Mouse (Mus musculus) limb, embryonic 10.5 days (tissue): ENCODE results near the gene Olfr1413. TPM values are rescaled to one million over a fixed set of nuclear protein-coding genes. Genes with fewer than 3 reads are reported as not detected.

Experiments used
- DNase-seq: peaks from one replicate; pipeline ENCODE4 v3.0.0-alpha.2; 2017; ENCODE audit warnings: low spot score
- H3K27ac ChIP-seq: fragments of 300-500 bp; sonication (generic); 2 replicates; pipeline ENCODE4 v1.5.1; 2016; ENCODE audit warnings: mild to moderate bottlenecking
- H3K27me3 ChIP-seq: fragments of 300-500 bp; sonication (generic); 2 replicates; pipeline ENCODE4 v1.6.1; 2016; ENCODE audit warnings: low read depth, mild to moderate bottlenecking; ENCODE audit not compliant: poor library complexity, severe bottlenecking
- H3K36me3 ChIP-seq: fragments of 300-500 bp; sonication (generic); 2 replicates; pipeline ENCODE4 v1.6.1; 2016; ENCODE audit warnings: mild to moderate bottlenecking, moderate library complexity
- H3K4me1 ChIP-seq: fragments of 300-500 bp; sonication (generic); 2 replicates; pipeline ENCODE4 v1.6.1; 2016
- H3K4me3 ChIP-seq: fragments of 300-500 bp; sonication (generic); 2 replicates; pipeline ENCODE4 v1.5.1; 2016; ENCODE audit warnings: mild to moderate bottlenecking, moderate library complexity
- H3K9me3 ChIP-seq: fragments of 300-500 bp; sonication (generic); replicated peaks from 2 replicates; pipeline ENCODE4 v1.6.1; 2016; ENCODE audit warnings: mild to moderate bottlenecking
- WGBS: fragments of 180-500 bp; shearing (Covaris S2); methylation state at CpG from one replicate; pipeline ENCODE4 v1.1.7; 2016; 5-methylcytosine and 5-hydroxymethylcytosine counted together
- polyA plus RNA-seq: library from polyadenylated mRNA; unstranded; fragments of >200 nt; fragmentation: Nextera tagmentation; extraction: Ambion mirVana; gene quantifications from 2 replicates; pipeline ENCODE4 v1.2.1, GENCODE M21; 2016

Olfr1413 gene
- not detected in 2 replicates for polyA plus RNA-seq

DNA sequence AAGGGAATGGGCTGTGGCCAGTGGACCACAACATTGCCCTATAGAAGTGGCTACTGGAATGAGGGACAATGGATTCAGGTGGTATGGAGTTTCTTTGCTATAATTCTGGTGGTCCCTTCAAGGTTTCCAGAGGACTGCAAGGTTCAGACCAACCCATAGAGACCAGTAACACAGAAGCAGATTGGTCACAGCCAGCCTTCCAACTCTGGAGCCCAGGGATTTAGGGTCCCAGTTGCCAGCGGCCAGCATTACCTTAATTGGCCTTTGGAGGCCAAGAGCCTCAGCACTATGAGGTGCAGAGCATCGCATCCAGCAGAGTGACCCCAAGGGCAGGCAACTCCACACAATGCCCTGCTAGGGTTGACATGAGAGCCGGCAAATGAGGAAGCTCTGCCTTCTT is at the start of gene Olfr1413:
Gene Olfr1413, plus strand, starts transcription at position 301 of the 400 bp plus-strand sequence.
- no peaks in the 10 kb centered on the region for H3K27me3 ChIP-seq
- H3K27ac ChIP-seq = no peak within 1 kb of the TSS
- DNase-seq = no peak
- no peaks in the 10 kb centered on the region for H3K9me3 ChIP-seq
- WGBS = 84% methylated on average over 3 of the region's 3 CpGs
- H3K4me1 ChIP-seq = no peaks in the 10 kb centered on the region
- H3K36me3 ChIP-seq = no peaks in the 10 kb centered on the region
- no peak within 1 kb of the TSS for H3K4me3 ChIP-seq

DNA sequence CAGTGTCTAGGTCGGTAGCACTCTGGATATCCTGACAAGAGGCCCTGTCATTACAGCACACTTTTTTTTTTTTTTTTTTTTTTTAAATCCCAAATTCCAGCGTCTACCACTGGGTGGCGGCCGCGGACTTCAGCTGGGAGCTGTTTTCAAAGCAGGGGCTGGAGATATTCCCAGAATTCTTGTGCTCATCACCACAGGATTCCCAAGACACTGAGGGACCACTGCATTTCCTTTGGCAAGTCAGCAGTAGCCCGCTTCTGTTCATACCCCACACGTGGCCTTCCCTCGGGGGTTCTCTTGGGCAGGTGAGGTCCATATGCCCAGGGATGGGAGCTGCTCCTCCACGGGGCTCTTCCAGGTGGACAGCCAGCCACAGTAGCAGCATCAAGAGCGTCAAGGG is 49.7 kb upstream of the Olfr1413 start:
- Histone ChIP-seq H3K4me1 (no peaks in the 10 kb centered on the region), H3K27me3 (no peaks in the 10 kb centered on the region), H3K9me3 (no peaks in the 10 kb centered on the region), H3K27ac (no peak overlapping the region), H3K4me3 (no peak overlapping the region), H3K36me3 (no peaks in the 10 kb centered on the region)
- DNase-seq = peak; percentile 62
- WGBS = 20% methylated on average over 10 of the region's 10 CpGs

DNA sequence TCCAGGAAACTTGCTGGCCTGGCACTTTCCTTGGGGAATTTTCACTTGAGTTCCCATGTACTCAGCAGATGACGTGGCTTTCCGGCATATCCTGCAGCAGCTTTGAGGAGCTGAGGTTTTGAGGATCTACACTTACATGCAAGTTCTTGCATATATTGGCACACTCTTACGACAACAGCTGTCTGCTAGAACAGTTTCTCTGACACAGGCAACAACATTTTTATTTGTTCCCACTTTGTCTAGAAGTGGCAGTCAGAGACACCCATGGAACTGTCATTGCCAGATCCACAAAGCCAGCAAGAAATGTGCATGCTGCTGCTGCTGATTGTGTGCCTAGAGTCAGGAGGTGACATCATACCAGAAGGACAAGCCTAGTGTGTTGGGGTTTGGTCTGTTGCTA is 47.4 kb upstream of the Olfr1413 start:
- Histone ChIP-seq H3K27me3 (no peaks in the 10 kb centered on the region), H3K27ac (no peak overlapping the region), H3K36me3 (no peaks in the 10 kb centered on the region), H3K9me3 (no peaks in the 10 kb centered on the region), H3K4me1 (no peaks in the 10 kb centered on the region), H3K4me3 (no peak overlapping the region)
- WGBS = 90% methylated on average over 3 of the region's 3 CpGs
- no peak for DNase-seq

DNA sequence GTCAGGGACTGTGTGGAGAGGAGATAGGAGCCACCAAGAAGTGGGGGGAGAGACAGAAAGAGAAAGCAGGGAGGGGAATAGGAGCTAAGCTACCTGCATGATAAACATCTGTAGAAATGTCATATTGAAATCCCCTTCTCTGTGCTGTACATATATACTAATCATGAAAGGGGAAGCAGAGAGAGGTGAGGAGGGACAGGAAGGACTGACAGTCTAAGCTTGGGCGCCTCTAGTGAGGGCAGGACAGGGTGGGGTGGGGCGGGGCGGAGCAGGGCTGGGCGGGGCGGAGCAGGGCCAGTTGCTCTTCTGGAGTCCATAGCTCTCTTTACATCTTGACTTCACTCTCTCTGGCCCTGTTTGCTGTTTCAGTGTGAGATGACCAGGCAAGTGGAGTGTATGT is 34.1 kb upstream of the Olfr1413 start:
- no peaks in the 10 kb centered on the region for H3K27me3 ChIP-seq
- no peak overlapping the region for H3K4me3 ChIP-seq
- no peaks in the 10 kb centered on the region for H3K36me3 ChIP-seq
- 0 out of 2 replicates have a peak, but pooled peaks cover 4% of the 10 kb centered on the region for H3K4me1 ChIP-seq
- WGBS = 52% methylated on average over 5 of the region's 5 CpGs
- no peak for DNase-seq
- H3K27ac ChIP-seq = no peak overlapping the region
- H3K9me3 ChIP-seq = no peaks in the 10 kb centered on the region

DNA sequence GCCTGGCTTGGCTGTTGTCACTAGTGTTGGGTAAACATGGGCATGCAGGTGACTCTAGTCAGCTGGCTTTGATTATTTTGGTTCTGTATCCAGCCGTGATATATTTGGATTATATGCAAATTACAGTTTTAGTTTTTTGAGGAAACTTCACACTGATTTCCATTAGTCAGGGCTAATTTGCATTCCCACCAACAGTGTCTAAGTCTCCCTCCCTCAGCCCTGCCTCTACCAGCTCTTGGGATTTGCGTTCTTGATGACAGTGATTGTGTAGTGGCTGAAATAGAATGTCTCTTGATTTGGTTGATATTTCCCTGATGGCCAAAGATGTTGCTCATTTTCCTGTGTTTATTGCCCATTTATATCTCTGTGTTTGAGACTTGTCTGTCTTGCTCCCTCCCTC is 32.1 kb upstream of the Olfr1413 start:
- Histone ChIP-seq H3K27ac (no peak overlapping the region), H3K36me3 (no peaks in the 10 kb centered on the region), H3K4me1 (0 out of 2 replicates have a peak, but pooled peaks cover 4% of the 10 kb centered on the region), H3K27me3 (no peaks in the 10 kb centered on the region), H3K9me3 (no peaks in the 10 kb centered on the region), H3K4me3 (no peak overlapping the region)
- WGBS = 59% methylated on average over 2 of the region's 2 CpGs
- no peak for DNase-seq

DNA sequence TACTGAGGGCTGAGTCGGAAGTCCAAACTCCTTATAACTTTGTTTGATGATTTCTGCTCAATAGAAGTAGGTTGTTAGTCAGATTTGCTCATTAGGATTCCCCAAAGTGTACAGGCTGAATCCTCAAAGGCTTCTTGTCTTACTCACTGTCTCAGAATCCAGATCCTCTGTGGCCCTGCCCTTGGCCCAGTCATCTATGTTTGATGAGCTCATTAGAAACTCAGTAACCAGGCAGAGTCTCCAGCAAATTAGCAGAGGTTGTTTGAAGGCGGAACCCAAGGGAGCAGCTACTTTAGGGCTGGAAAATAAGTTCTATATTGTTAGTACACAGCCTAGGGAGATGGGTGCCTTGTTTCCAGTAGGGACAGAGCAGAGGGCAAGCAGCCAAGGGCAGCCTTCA is 25.2 kb upstream of the Olfr1413 start:
- Histone ChIP-seq H3K9me3 (no peaks in the 10 kb centered on the region), H3K27me3 (no peaks in the 10 kb centered on the region), H3K36me3 (no peaks in the 10 kb centered on the region), H3K4me3 (no peak overlapping the region), H3K27ac (no peak overlapping the region), H3K4me1 (no peaks in the 10 kb centered on the region)
- DNase-seq = no peak
- WGBS = 89% methylated on average over 2 of the region's 2 CpGs

DNA sequence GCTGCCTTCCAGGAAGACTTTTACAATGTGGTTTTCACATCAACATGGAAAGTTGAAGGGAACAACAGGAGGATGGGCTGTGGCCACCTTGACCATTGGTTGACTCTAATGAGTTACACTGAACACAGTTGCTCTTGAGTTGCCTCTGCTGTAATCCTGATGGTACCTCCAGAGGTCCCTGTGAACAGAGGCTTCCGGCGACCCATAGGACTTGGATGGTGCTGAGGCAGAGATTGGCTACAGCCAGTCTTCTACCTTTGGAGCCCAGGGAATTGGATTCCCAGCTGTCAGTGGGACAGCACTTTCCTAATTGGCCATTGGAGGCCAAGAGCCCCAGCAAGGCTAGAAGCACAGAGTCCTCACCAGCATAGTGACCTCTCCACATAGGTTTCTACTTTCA is 14.4 kb downstream of the Olfr1413 start, which contains the start of gene Olfr1412:
Gene Olfr1412, plus strand, starts transcription at position 301 of the 400 bp plus-strand sequence.
- Histone ChIP-seq H3K9me3 (no peaks in the 10 kb centered on the region), H3K4me1 (no peaks in the 10 kb centered on the region), H3K27ac (no peak within 1 kb of the TSS), H3K4me3 (no peak within 1 kb of the TSS), H3K27me3 (no peaks in the 10 kb centered on the region), H3K36me3 (no peaks in the 10 kb centered on the region)
- peak; percentile 10 for DNase-seq
- WGBS = 87% methylated on average over 2 of the region's 2 CpGs

DNA sequence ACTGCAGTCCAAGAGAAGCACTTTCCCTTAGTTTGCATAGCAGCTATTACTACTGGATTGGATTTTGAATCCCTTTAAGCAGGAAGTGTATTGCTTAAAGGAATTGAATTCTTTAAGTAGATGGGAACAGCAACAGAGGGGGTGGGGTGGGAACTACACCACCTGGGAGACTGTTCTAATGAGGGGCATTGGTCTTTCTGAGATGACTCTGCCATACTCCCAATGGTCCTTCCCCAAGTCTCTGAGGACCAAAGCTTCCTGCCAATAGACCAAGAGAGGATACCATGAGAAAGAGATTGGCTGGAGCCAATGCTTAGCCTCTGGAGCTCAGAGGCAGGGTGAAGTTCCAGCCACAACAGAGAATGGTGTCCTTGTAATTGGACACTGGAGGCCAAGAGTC is 23.0 kb downstream of the Olfr1413 start, which contains the start of gene Olfr1411:
Gene Olfr1411, plus strand, starts transcription at position 301 of the 400 bp plus-strand sequence.
- peak; percentile 14 for DNase-seq
- H3K27me3 ChIP-seq = no peaks in the 10 kb centered on the region

DNA sequence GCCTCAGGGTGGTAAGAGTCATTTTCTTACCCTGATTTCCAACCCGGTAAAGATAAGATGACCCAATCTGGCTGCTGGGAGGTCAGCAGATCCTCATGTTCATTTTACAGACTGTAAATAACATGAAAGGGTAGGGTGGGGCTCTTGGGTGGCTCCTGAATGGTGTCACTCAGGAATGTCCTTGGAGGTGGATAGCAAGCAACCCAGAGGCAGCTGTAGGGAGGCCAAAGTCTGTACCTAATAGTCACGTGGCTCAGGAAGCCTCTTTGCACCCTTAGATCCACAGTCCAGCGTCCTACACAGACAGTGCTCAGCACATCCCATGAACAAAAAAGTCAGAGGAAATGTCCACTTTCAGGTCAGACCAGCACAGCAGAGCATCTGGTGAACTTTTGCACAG is 24.9 kb downstream of the Olfr1413 start:
- Histone ChIP-seq H3K4me3 (no peak overlapping the region), H3K27me3 (no peaks in the 10 kb centered on the region), H3K27ac (no peak overlapping the region), H3K9me3 (no peaks in the 10 kb centered on the region), H3K36me3 (no peaks in the 10 kb centered on the region), H3K4me1 (no peaks in the 10 kb centered on the region)
- 87% methylated on average over 3 of the region's 3 CpGs for WGBS
- DNase-seq = peak; percentile 21

More for the DNA sequence above, 23.0 kb downstream of the Olfr1413 start, which contains the start of gene Olfr1411:
- Histone ChIP-seq H3K27ac (no peak within 1 kb of the TSS), H3K9me3 (no peaks in the 10 kb centered on the region), H3K4me3 (no peak within 1 kb of the TSS), H3K4me1 (no peaks in the 10 kb centered on the region), H3K36me3 (no peaks in the 10 kb centered on the region)

DNA sequence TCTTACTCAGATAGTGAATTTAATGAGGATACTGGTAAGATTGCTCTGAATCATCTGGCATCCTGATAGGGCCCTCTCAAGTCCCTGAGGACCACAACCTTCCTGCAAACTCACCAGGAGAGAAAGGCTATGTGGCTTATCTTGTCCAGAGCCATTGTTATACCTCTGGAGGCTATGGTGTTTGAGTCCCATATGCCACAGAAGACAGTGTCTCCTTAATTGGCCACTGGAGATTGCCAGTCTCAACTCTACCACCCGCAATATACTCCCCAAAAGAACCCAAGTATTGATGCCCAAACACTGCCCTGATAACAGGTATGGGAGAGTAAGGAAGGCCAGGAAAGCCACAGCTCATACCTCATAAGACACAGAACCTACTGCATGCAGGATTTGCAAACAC is 34.4 kb downstream of the Olfr1413 start, which contains the start of gene Olfr1410:
Gene Olfr1410, plus strand, starts transcription at position 301 of the 400 bp plus-strand sequence.
- H3K27ac ChIP-seq = no peak within 1 kb of the TSS
- WGBS = 92% methylated on average over 1 of the region's 1 CpGs
- no peaks in the 10 kb centered on the region for H3K9me3 ChIP-seq
- no peak within 1 kb of the TSS for H3K4me3 ChIP-seq
- H3K27me3 ChIP-seq = no peaks in the 10 kb centered on the region
- DNase-seq = no peak
- H3K36me3 ChIP-seq = no peaks in the 10 kb centered on the region
- H3K4me1 ChIP-seq = no peaks in the 10 kb centered on the region

DNA sequence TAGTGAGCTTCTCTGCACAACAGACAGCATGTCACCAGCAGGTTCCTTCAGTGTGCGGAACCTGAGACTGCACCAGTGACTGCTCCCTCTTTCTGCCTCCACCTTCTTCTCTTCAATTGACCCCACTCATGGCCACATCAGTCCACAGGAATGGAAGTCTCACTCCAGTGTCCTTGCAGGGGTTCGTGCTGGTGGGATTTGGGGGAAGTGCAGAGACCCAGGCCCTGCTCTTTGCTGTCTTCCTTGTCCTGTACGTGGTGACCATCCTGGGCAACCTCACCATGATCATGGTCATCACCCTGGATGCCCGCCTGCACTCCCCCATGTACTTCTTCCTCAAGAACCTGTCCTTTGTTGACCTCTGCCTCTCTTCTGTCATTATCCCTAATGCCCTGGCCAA is 36.6 kb downstream of the Olfr1413 start:
- Histone ChIP-seq H3K36me3 (no peaks in the 10 kb centered on the region), H3K9me3 (no peaks in the 10 kb centered on the region), H3K27ac (no peak overlapping the region), H3K4me1 (no peaks in the 10 kb centered on the region), H3K27me3 (peaks cover 7% of the 10 kb centered on the region; the same call in 1 of the 2 replicates), H3K4me3 (no peak overlapping the region)
- WGBS = 84% methylated on average over 4 of the region's 4 CpGs
- DNase-seq = peak; percentile 13

DNA sequence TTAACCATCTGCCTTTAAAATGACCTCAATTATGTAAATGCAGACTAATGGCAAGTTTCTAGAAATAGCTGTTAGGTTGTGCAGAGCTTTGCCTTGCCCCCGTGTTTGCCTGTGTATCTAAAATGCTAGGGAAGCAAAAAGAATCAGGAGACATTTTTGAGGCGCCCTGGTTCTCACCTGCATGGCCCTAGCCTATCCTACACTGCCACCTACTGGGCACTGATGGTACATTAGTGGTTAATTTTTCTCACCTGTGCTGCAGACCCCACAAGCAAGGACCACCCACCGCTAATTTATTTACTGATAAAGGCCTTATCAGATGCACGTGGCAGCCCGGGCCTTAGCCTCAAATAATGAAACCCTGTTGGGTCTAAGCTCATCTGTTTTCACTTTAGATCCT is 39.9 kb downstream of the Olfr1413 start:
- WGBS = 8% methylated on average over 5 of the region's 5 CpGs
- H3K36me3 ChIP-seq = no peaks in the 10 kb centered on the region
- H3K27ac ChIP-seq = no peak overlapping the region
- H3K9me3 ChIP-seq = no peaks in the 10 kb centered on the region
- peak; percentile 78 for DNase-seq
- H3K4me1 ChIP-seq = no peaks in the 10 kb centered on the region
- H3K27me3 ChIP-seq = peaks cover 7% of the 10 kb centered on the region; the same call in 1 of the 2 replicates
- no peak overlapping the region for H3K4me3 ChIP-seq

DNA sequence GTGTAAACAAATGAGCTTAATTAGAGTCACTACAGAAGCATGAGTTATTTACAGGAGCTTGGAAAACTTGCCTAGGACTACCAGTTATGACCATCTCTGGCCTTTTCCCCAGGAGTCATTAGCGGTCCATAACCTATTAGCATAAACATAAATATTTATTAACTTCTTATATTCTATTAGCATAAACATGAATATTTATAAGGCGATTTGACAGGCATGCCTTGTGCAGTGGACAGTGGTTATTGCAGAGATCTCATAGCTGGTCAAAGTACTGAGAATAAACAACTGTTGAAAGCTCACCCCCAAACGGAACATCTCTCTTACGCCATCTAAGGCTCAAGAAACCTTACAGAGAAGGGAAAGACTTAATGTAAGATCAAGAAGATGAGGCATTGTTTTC is 42.1 kb downstream of the Olfr1413 start:
- no peak overlapping the region for H3K27ac ChIP-seq
- H3K27me3 ChIP-seq = peaks cover 7% of the 10 kb centered on the region; the same call in 1 of the 2 replicates
- no peak for DNase-seq
- no peaks in the 10 kb centered on the region for H3K4me1 ChIP-seq
- H3K36me3 ChIP-seq = no peaks in the 10 kb centered on the region
- no peak overlapping the region for H3K4me3 ChIP-seq
- 55% methylated on average over 4 of the region's 4 CpGs for WGBS
- H3K9me3 ChIP-seq = no peaks in the 10 kb centered on the region

DNA sequence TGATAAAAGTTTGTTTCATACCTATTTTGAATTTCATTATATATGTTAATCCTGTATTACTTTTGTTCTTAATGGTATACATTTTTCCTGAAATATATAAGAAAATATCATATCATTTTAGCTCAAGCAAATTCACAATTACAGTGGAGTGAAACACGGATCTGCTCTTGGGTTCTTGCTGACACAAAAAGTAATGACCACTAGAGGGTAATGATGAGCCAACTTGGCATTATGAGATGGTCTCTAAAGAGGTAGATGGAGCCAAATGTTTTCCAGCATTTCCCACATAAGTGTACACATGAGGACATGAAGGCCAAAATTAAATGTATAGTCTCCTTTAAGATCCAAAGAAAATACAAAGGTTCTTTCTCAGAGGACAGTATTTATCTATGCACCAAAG is 43.4 kb downstream of the Olfr1413 start:
- H3K9me3 ChIP-seq = no peaks in the 10 kb centered on the region
- H3K27ac ChIP-seq = no peak overlapping the region
- DNase-seq = no peak
- H3K4me3 ChIP-seq = no peak overlapping the region
- WGBS = 19% methylated on average over 1 of the region's 1 CpGs
- no peaks in the 10 kb centered on the region for H3K36me3 ChIP-seq
- peaks cover 7% of the 10 kb centered on the region; the same call in 1 of the 2 replicates for H3K27me3 ChIP-seq
- H3K4me1 ChIP-seq = no peaks in the 10 kb centered on the region
